Mouse (Mus musculus) heart, embryonic 14.5 days (tissue): Measurements from ENCODE around the gene Fbxo9. TPM values are rescaled to one million over a fixed set of nuclear protein-coding genes. Genes with fewer than 3 reads are reported as not detected.

Experiments
- ATAC-seq: fragments of 200-750 bp; cut with Nextera tagmentation; 2 replicates; pipeline ENCODE4 v1.8.0; 2017; ENCODE audit warnings: low read depth, moderate TSS enrichment; ENCODE audit not compliant: insufficient number of reproducible peaks, insufficient read depth, low FRiP score
- H3K27ac ChIP-seq, 2 experiments: fragments of 200-500 bp in 1 of 2; fragments of 300-500 bp in 1 of 2; sonication (generic) in 1 of 2; replicated peaks in 1 of 2; 2 replicates each; pipeline ENCODE4 v1.5.1; 2012 to 2014; ENCODE audit warnings: low read depth in 2 of 2, low read length in 2 of 2, control low read depth in 1 of 2, mild to moderate bottlenecking in 1 of 2, mixed read lengths in 1 of 2; ENCODE audit not compliant: control insufficient read depth in 1 of 2, insufficient read depth in 1 of 2
- H3K27me3 ChIP-seq: fragments of 300-500 bp; sonication (generic); 2 replicates; pipeline ENCODE4 v1.6.1; 2014; ENCODE audit warnings: mild to moderate bottlenecking, low read length, control low read depth; ENCODE audit not compliant: control insufficient read depth, insufficient read depth
- H3K36me3 ChIP-seq: fragments of 300-500 bp; sonication (generic); 2 replicates; pipeline ENCODE4 v1.6.1; 2014; ENCODE audit warnings: mild to moderate bottlenecking, control low read depth, low read length, mixed read lengths; ENCODE audit not compliant: control insufficient read depth, insufficient read depth
- H3K4me1 ChIP-seq, 2 experiments: fragments of 200-500 bp in 1 of 2; fragments of 300-500 bp in 1 of 2; sonication (generic) in 1 of 2; 2 replicates each; pipeline ENCODE4 v1.6.1; 2012 to 2014; ENCODE audit warnings: low read length in 2 of 2, control low read depth in 1 of 2, mixed read lengths in 1 of 2; ENCODE audit not compliant: control insufficient read depth in 2 of 2, insufficient read depth in 2 of 2
- H3K4me2 ChIP-seq: fragments of 300-500 bp; sonication (generic); 2 replicates; pipeline ENCODE4 v1.6.1; 2014; ENCODE audit warnings: mild to moderate bottlenecking, low read length
- H3K4me3 ChIP-seq, 2 experiments: fragments of 200-500 bp in 1 of 2; fragments of 300-500 bp in 1 of 2; sonication (generic) in 1 of 2; 2 replicates each; pipeline ENCODE4 v1.5.1; 2012 to 2014; ENCODE audit warnings: low read length in 2 of 2, mild to moderate bottlenecking in 2 of 2, control low read depth in 1 of 2, low read depth in 1 of 2, moderate library complexity in 1 of 2; ENCODE audit not compliant: control insufficient read depth in 1 of 2, insufficient read depth in 1 of 2
- H3K9ac ChIP-seq: fragments of 300-500 bp; sonication (generic); 2 replicates; pipeline ENCODE4 v1.6.1; 2014; ENCODE audit warnings: mild to moderate bottlenecking, low read length
- H3K9me3 ChIP-seq: fragments of 300-500 bp; sonication (generic); 2 replicates; pipeline ENCODE4 v1.6.1; 2016; ENCODE audit warnings: low read length, control low read depth; ENCODE audit not compliant: control insufficient read depth
- WGBS: fragments of 180-500 bp; shearing (Covaris S2); extraction: QIAGEN DNeasy Blood & Tissue Kit; methylation state at CpG from one replicate; pipeline ENCODE4 v1.1.7; 2014; 5-methylcytosine and 5-hydroxymethylcytosine counted together
- polyA plus RNA-seq: library from polyadenylated mRNA; unstranded; fragments of >200 nt; fragmentation: Nextera tagmentation; extraction: Ambion mirVana; gene quantifications from 2 replicates; pipeline ENCODE4 v1.2.1, GENCODE M21; 2014

Fbxo9 gene
- polyA plus RNA-seq, 1 experiment from 2014 or later, result 51.3 TPM

- WGBS, result 63% methylated on average over 4 of the region's 4 CpGs
- Histone ChIP-seq H3K4me1 (peaks cover 2 to 7% of the 10 kb centered on the region in 2 experiments; a peak in 1 of 4 replicates), H3K27ac (no peak overlapping the region), H3K9ac (no peak overlapping the region), H3K27me3 (no peaks in the 10 kb centered on the region), H3K4me2 (no peak overlapping the region), H3K9me3 (peaks cover 7% of the 10 kb centered on the region; the same call in 1 of the 2 replicates), H3K4me3 (no peak overlapping the region), H3K36me3 (peaks cover 86% of the 10 kb centered on the region)
- no peak for ATAC-seq
Observed at GRCm38 (mm10) chr9:78101431-78101830, 7.4 kb downstream of the Fbxo9 start.

GRCm38 (mm10) chr9:78100956-78101355, 7.9 kb downstream of the Fbxo9 start:
- no peak overlapping the region for H3K27ac ChIP-seq

DNA sequence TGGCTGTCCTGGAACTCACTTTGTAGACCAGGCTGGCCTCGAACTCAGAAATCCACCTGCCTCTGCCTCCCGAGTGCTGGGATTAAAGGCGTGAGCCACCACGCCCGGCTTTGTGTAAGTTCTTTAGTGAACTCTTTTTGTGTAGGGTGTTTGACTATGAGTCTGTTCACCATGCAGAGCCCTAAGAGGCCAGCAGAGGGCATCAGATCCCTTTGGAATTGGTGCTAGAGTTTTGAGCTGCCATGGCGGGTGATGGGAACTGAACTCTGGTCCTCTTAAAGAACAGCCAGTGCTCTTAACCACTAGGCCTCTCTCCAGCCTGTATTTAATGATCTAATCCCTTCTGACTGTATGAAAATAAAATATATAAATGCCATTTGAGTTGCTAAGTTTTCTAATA, 12.5 kb downstream of the Fbxo9 start:
- Histone ChIP-seq H3K9me3 (peaks cover 8% of the 10 kb centered on the region; the same call in 1 of the 2 replicates), H3K36me3 (peaks cover 98% of the 10 kb centered on the region), H3K4me2 (no peak overlapping the region), H3K27ac (no peak overlapping the region), H3K4me3 (no peak overlapping the region), H3K9ac (no peak overlapping the region), H3K4me1 (no peaks in the 10 kb centered on the region), H3K27me3 (no peaks in the 10 kb centered on the region)
- no peak for ATAC-seq
- WGBS, result 95% methylated on average over 6 of the region's 6 CpGs

More at GRCm38 (mm10) chr9:78100956-78101355, 7.9 kb downstream of the Fbxo9 start:
- H3K27me3 ChIP-seq, result no peaks in the 10 kb centered on the region
- WGBS, result 65% methylated on average over 5 of the region's 5 CpGs
- H3K4me1 ChIP-seq, result peaks cover 2 to 5% of the 10 kb centered on the region in 2 experiments; a peak in 1 of 4 replicates
- H3K4me3 ChIP-seq, result no peak overlapping the region
- no peak for ATAC-seq
- no peak overlapping the region for H3K4me2 ChIP-seq
- peaks cover 85% of the 10 kb centered on the region for H3K36me3 ChIP-seq
- peaks cover 8% of the 10 kb centered on the region; the same call in 1 of the 2 replicates for H3K9me3 ChIP-seq
- no peak overlapping the region for H3K9ac ChIP-seq

DNA sequence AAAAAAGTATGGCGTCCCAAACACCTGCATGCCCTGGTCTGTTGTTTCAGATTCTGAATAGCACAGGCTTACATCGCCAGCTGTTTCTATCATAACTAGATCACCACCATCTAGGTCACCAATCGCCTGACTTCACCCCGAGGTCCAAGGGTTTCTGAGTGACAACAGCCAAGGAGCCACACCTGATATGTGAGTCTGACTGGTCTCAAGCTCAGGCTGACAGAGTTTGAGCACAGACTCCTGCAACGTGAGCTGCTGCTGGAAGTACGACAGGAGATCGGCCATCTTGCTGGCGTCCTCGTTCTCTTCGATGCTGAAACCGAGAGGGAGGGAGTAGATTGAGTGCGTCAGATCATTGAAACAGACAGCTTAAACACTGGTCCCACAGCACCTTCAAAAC, 13.2 kb downstream of the Fbxo9 start:
- Histone ChIP-seq H3K4me3 (no peak overlapping the region), H3K9ac (no peak overlapping the region), H3K36me3 (peaks cover 97% of the 10 kb centered on the region), H3K27me3 (no peaks in the 10 kb centered on the region), H3K27ac (no peak overlapping the region), H3K4me2 (no peak overlapping the region), H3K9me3 (peaks cover 8% of the 10 kb centered on the region; the same call in 1 of the 2 replicates), H3K4me1 (no peaks in the 10 kb centered on the region)
- no peak for ATAC-seq
- WGBS, result 89% methylated on average over 12 of the region's 12 CpGs

- Histone ChIP-seq H3K9ac (no peak overlapping the region), H3K9me3 (no peaks in the 10 kb centered on the region), H3K4me1 (peaks cover 12 to 24% of the 10 kb centered on the region in 2 experiments), H3K36me3 (peaks cover 82% of the 10 kb centered on the region), H3K27ac (no peak overlapping the region), H3K4me3 (no peak overlapping the region), H3K27me3 (no peaks in the 10 kb centered on the region), H3K4me2 (no peak overlapping the region)
- WGBS, result 94% methylated on average over 3 of the region's 3 CpGs
- no peak for ATAC-seq
Observed at GRCm38 (mm10) chr9:78090596-78090995, 18.3 kb downstream of the Fbxo9 start.

DNA sequence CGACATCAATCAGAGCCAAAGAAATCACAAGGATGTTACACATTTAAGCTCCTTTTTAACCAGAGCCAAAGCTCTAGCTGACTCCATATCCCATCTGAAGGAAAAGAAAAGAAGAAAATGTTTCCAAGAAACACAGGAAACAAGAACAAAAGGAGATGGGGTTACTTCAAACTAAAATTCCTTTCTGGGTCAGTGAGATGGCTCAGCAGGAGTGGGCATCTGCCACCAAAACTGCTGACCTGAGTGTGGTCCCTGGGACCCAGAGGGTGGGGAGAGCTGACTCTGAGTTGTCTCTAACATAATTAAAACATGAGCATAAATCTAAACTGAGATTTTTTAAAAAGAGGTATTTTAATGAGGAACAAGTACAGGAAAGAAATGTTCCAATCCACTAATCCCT, 19.0 kb downstream of the Fbxo9 start:
- Histone ChIP-seq H3K4me3 (no peak overlapping the region), H3K4me2 (no peak overlapping the region), H3K27ac (peak overlapping the region in 1 of 2 experiments; percentile 91; a peak in 1 of 4 replicates), H3K4me1 (peaks cover 12 to 24% of the 10 kb centered on the region in 2 experiments), H3K27me3 (no peaks in the 10 kb centered on the region), H3K36me3 (peaks cover 82% of the 10 kb centered on the region), H3K9me3 (no peaks in the 10 kb centered on the region), H3K9ac (no peak overlapping the region)
- ATAC-seq, result no peak
- 80% methylated on average over 1 of the region's 1 CpGs for WGBS

DNA sequence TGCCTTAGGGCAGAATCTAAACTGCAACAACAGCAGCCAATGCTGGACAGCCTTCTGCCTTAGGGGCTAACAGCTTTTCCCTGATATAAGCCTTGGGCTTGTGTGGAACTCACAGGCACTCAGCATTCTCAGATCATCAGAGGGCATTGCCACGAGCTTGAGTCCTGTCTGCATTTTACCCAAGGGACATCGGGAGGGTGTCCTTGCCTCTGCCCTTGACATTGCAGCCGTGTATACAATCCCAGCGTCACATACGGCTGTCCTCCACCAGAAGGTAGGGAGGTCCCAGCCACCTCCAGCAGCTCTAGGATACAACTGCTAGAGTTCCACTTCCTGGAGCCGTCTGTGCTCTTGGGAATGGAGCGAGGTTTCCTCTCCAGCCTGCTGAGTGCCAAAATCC, 19.9 kb downstream of the Fbxo9 start:
- peak; percentile 52; the same call in 1 of the 2 replicates for ATAC-seq
- peak overlapping the region; percentile 39; the same call in 1 of the 2 replicates for H3K9ac ChIP-seq
- no peaks in the 10 kb centered on the region for H3K27me3 ChIP-seq
- H3K36me3 ChIP-seq, result peaks cover 82% of the 10 kb centered on the region
- no peak overlapping the region for H3K4me3 ChIP-seq
- peaks cover 12 to 24% of the 10 kb centered on the region in 2 experiments for H3K4me1 ChIP-seq
- H3K27ac ChIP-seq, result peak overlapping the region; percentile 84 to 91
- no peaks in the 10 kb centered on the region for H3K9me3 ChIP-seq
- peak overlapping the region; percentile 18; the same call in 1 of the 2 replicates for H3K4me2 ChIP-seq
- WGBS, result 26% methylated on average over 7 of the region's 7 CpGs

GRCm38 (mm10) chr9:78088521-78088920, 20.3 kb downstream of the Fbxo9 start:
- peak; percentile 59; the same call in 1 of the 2 replicates for ATAC-seq
- H3K27me3 ChIP-seq, result no peaks in the 10 kb centered on the region
- H3K4me1 ChIP-seq, result peaks cover 12 to 24% of the 10 kb centered on the region in 2 experiments
- whole genome bisulfite sequencing, result 47% methylated on average over 4 of the region's 4 CpGs
- peaks cover 82% of the 10 kb centered on the region for H3K36me3 ChIP-seq
- H3K9me3 ChIP-seq, result no peaks in the 10 kb centered on the region
- peak overlapping the region; percentile 18; the same call in 1 of the 2 replicates for H3K4me2 ChIP-seq
- peak overlapping the region; percentile 39 for H3K9ac ChIP-seq
- no peak overlapping the region for H3K4me3 ChIP-seq
- H3K27ac ChIP-seq, result peak overlapping the region; percentile 84 to 91
